Mouse (Mus musculus): ENCODE data around the gene Wdr70. TPM values are rescaled to one million over a fixed set of nuclear protein-coding genes. Genes with fewer than 3 reads are reported as not detected.
"Not testable (repeated sequence)": the region's sequence is repeated elsewhere in the genome, so short reads cannot be mapped to it uniquely, and the experiment has no call there.

The Wdr70 gene
- polyA plus RNA-seq (2015; fragmentation: Nextera tagmentation; extraction: Ambion mirVana) = 52.8 and 54.9 TPM in 2 replicates

- H3K4me2 ChIP-seq = peak within 1 kb of the TSS; percentile 54
- H3K9me3 ChIP-seq = no peaks in the 10 kb centered on the region
- no peaks in the 10 kb centered on the region for H3K27me3 ChIP-seq
- peaks cover 21% of the 10 kb centered on the region for H3K36me3 ChIP-seq
- H3K4me1 ChIP-seq = peaks cover 5% of the 10 kb centered on the region
- ATAC-seq (ENCODE audit: insufficient number of reproducible peaks, low FRiP score, low TSS enrichment, low read depth) = peak; percentile 89
- WGBS = 2% methylated on average over 56 of the region's 56 CpGs
- H3K27ac ChIP-seq = peak within 1 kb of the TSS; percentile 33; the same call in 1 of the 2 replicates
- peak within 1 kb of the TSS; percentile 83 for H3K9ac ChIP-seq
- peak within 1 kb of the TSS; percentile 89 for H3K4me3 ChIP-seq
These were observed at the start of gene Wdr70 for GRCm38 (mm10) chr15:8098774-8099749. Gene Wdr70, minus strand, starts transcription at chr15:8099209.

DNA sequence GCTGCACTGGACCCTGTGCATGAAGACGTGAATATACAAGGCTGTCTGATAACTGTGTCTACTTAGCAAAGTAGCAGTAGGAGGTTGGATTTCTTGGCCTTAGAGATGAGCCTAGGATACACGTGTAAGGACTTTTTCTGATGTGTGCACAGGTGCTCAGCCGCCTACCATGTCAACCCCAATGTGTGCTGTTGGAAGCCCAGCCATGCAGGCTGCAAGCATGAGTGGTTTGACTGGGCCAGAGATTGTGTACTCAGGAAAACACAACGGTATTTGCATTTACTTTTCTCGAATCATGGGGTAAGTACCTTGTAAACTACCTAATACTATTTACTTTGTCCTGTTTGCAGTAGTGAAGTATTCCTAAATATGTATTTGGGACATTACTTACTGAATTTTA, 36.6 kb upstream of the Wdr70 start:
- ATAC-seq (ENCODE audit: insufficient number of reproducible peaks, low FRiP score, low TSS enrichment, low read depth) = no peak
- Histone ChIP-seq H3K9ac (no peak overlapping the region), H3K9me3 (no peaks in the 10 kb centered on the region), H3K36me3 (peaks cover 78% of the 10 kb centered on the region), H3K4me1 (no peaks in the 10 kb centered on the region), H3K4me2 (no peak overlapping the region), H3K4me3 (no peak overlapping the region), H3K27ac (no peak overlapping the region), H3K27me3 (no peaks in the 10 kb centered on the region)
- 89% methylated on average over 5 of the region's 5 CpGs for WGBS

DNA sequence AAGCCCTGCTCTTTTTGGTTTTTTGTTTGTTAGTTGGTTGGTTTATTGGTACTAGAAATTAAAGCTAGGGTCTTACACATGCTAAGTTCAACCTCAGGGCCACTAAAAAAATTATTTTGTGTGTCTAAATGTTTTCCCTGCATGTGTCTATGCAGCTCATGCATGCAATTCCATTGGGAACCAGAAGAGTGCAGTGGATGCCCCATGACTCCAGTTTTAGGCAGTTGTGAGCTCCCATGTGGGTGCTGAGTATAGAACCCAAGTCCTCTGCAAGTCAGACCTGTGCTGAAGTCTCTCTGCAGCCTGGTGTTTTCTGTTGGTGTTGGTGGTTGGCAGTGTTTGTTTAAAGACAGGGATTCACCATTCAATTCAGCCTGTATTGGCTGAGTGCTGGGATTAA, 32.8 kb upstream of the Wdr70 start:
- Histone ChIP-seq H3K9ac (no peak overlapping the region), H3K9me3 (no peaks in the 10 kb centered on the region), H3K36me3 (peaks cover 83% of the 10 kb centered on the region), H3K4me3 (no peak overlapping the region), H3K27ac (no peak overlapping the region), H3K4me2 (no peak overlapping the region), H3K4me1 (no peaks in the 10 kb centered on the region), H3K27me3 (no peaks in the 10 kb centered on the region)
- no peak for ATAC-seq (ENCODE audit: insufficient number of reproducible peaks, low FRiP score, low TSS enrichment, low read depth)

- Histone ChIP-seq H3K4me3 (no peak overlapping the region), H3K4me2 (no peak overlapping the region), H3K27ac (no peak overlapping the region), H3K36me3 (peaks cover 83% of the 10 kb centered on the region), H3K9me3 (no peaks in the 10 kb centered on the region), H3K4me1 (no peaks in the 10 kb centered on the region), H3K27me3 (no peaks in the 10 kb centered on the region), H3K9ac (no peak overlapping the region)
- 98% methylated on average over 3 of the region's 3 CpGs for WGBS
- ATAC-seq (ENCODE audit: insufficient number of reproducible peaks, low FRiP score, low TSS enrichment, low read depth) = no peak
These were observed 32.3 kb upstream of the Wdr70 start for GRCm38 (mm10) chr15:8131268-8131667.

GRCm38 (mm10) chr15:8129281-8129680, 30.3 kb upstream of the Wdr70 start:
- peaks cover 71% of the 10 kb centered on the region for H3K36me3 ChIP-seq
- no peaks in the 10 kb centered on the region for H3K4me1 ChIP-seq
- no peaks in the 10 kb centered on the region for H3K27me3 ChIP-seq
- H3K9me3 ChIP-seq = no peaks in the 10 kb centered on the region
- 67% methylated on average over 1 of the region's 1 CpGs for WGBS
- no peak overlapping the region for H3K4me2 ChIP-seq
- H3K27ac ChIP-seq = no peak overlapping the region
- no peak for ATAC-seq (ENCODE audit: insufficient number of reproducible peaks, low FRiP score, low TSS enrichment, low read depth)
- no peak overlapping the region for H3K9ac ChIP-seq
- no peak overlapping the region for H3K4me3 ChIP-seq

DNA sequence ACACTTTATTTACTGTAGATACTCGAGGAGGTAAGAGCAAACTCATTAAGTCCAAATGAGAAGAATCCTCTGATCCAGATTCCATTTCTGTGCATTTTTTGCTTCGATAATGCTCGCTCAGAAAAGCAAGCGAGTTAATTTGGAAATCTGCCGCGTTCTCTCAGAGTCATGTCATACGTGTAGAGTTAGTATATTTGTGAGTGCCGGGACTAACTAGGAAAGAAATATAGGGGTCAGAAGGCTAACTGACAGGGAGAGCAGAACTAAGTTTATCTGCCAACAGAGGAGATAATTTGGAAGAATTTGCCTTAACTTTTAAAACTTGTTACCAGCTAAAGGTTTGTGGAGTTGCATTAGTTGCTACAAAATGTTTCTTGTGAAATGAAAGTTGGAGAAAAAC, 10.8 kb upstream of the Wdr70 start:
- H3K9me3 ChIP-seq = no peaks in the 10 kb centered on the region
- no peaks in the 10 kb centered on the region for H3K27me3 ChIP-seq
- H3K4me2 ChIP-seq = peak overlapping the region; percentile 66
- no peak for ATAC-seq (ENCODE audit: insufficient number of reproducible peaks, low FRiP score, low TSS enrichment, low read depth)
- peaks cover 11% of the 10 kb centered on the region for H3K4me1 ChIP-seq
- H3K36me3 ChIP-seq = peaks cover 26% of the 10 kb centered on the region
- peak overlapping the region; percentile 73 for H3K9ac ChIP-seq
- H3K27ac ChIP-seq = peak overlapping the region; percentile 84; the same call in 1 of the 2 replicates
- 4% methylated on average over 8 of the region's 8 CpGs for WGBS
- H3K4me3 ChIP-seq = peak overlapping the region; percentile 79

DNA sequence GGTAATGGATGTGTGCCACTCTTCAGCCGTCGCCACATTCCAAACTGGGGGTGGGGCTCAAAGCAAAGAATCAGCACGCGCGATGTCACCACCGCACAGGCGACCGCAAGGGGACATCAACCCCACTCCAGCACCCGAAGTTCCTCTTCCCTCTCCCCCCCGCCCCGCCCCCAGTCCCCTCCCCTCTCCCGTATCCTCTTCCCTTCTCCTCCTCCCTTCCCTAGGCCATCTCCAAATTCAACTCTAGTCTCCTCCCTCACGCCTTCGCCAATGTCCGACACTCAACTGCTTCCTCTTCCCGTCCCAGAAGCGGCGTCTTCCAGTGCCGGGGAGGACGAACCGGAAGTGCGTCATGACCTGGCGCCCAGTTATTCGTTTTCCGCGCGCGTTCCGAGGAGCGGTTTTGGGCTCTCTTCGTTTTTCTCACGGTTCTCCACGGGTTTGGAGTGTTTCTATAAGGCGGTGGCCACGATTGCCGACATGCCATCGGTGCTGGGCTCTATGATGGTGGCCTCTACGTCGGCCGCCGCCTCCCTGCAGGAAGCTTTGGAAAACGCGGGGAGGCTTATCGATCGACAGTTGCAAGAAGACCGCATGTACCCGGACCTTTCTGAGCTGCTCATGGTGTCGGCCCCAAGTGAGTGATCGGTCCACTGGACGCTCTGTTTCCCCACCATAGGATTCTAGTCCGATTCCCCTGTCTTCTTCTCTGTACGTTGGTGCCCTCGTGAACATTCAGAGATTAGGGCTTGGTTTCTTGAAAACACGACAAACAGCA, 10.1 kb upstream of the Wdr70 start, which contains the start of gene Nup155:
Nup155 (plus strand) TSS at position 308 of the 778 bp plus-strand sequence.
- Histone ChIP-seq H3K4me3 (peak within 1 kb of the TSS; percentile 79), H3K36me3 (peaks cover 23% of the 10 kb centered on the region), H3K9me3 (no peaks in the 10 kb centered on the region), H3K27ac (peak within 1 kb of the TSS; percentile 84), H3K9ac (peak within 1 kb of the TSS; percentile 73), H3K27me3 (no peaks in the 10 kb centered on the region), H3K4me1 (peaks cover 11% of the 10 kb centered on the region), H3K4me2 (peak within 1 kb of the TSS; percentile 66)
- peak; percentile 92 for ATAC-seq (ENCODE audit: insufficient number of reproducible peaks, low FRiP score, low TSS enrichment, low read depth)
- WGBS = under 1% methylated on average over 53 of the region's 54 CpGs

- Histone ChIP-seq H3K9me3 (no peaks in the 10 kb centered on the region), H3K4me3 (peak overlapping the region; percentile 79), H3K36me3 (peaks cover 16% of the 10 kb centered on the region), H3K4me2 (peak overlapping the region; percentile 66), H3K27ac (peak overlapping the region; percentile 84), H3K9ac (peak overlapping the region; percentile 35; the same call in 1 of the 2 replicates), H3K27me3 (no peaks in the 10 kb centered on the region), H3K4me1 (peaks cover 11% of the 10 kb centered on the region)
- 58% methylated on average over 19 of the region's 19 CpGs for WGBS
- ATAC-seq (ENCODE audit: insufficient number of reproducible peaks, low FRiP score, low TSS enrichment, low read depth) = no peak
These were observed 9.5 kb upstream of the Wdr70 start for GRCm38 (mm10) chr15:8108360-8108965.

- not testable (repeated sequence) for H3K9ac ChIP-seq; H3K4me3 ChIP-seq; H3K4me2 ChIP-seq; H3K4me1 ChIP-seq; ATAC-seq (ENCODE audit: insufficient number of reproducible peaks, low FRiP score, low TSS enrichment, low read depth); H3K9me3 ChIP-seq; H3K27ac ChIP-seq; H3K36me3 ChIP-seq; H3K27me3 ChIP-seq
- 87% methylated on average over 15 of the region's 15 CpGs for WGBS
These were observed 3.0 kb upstream of the Wdr70 start for GRCm38 (mm10) chr15:8101975-8102542.

- Histone ChIP-seq H3K4me2 (peak overlapping the region; percentile 54), H3K4me1 (peaks cover 5% of the 10 kb centered on the region), H3K9ac (no peak overlapping the region), H3K4me3 (peak overlapping the region; percentile 17), H3K27me3 (no peaks in the 10 kb centered on the region), H3K36me3 (peaks cover 29% of the 10 kb centered on the region), H3K9me3 (no peaks in the 10 kb centered on the region), H3K27ac (no peak overlapping the region)
- 24% methylated on average over 7 of the region's 7 CpGs for WGBS
- ATAC-seq (ENCODE audit: insufficient number of reproducible peaks, low FRiP score, low TSS enrichment, low read depth) = no peak
These were observed 1.2 kb downstream of the Wdr70 start for GRCm38 (mm10) chr15:8097853-8098252.

DNA sequence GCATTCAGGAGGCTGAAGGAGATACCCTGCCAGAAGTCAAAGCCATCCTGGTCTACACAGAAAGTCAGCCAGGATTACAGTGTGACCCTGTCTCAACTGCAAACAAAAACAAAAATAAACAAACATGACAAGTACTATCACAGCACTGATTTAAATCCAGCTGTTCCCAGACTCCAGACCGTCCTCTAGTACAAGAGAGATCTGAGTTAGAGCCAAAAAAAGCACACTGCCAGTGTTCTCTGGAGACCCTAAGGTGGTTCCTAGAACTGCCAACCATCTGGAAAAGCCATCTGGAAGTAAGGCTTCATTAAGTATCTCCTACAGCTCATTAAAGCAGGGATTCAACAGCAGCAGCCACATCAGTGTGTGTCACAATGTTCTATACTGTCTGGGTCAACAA, 6.3 kb downstream of the Wdr70 start:
- H3K9me3 ChIP-seq; H3K4me3 ChIP-seq; H3K4me1 ChIP-seq; H3K4me2 ChIP-seq; ATAC-seq (ENCODE audit: insufficient number of reproducible peaks, low FRiP score, low TSS enrichment, low read depth); H3K27me3 ChIP-seq; H3K9ac ChIP-seq; H3K27ac ChIP-seq: not testable (repeated sequence)
- H3K36me3 ChIP-seq = peaks cover 44% of the 10 kb centered on the region
- whole genome bisulfite sequencing = 76% methylated on average over 1 of the region's 1 CpGs

Data from limb, embryonic 15.5 days (tissue).